Mouse (Mus musculus): ENCODE data around the gene Rps25. TPM values are rescaled to one million over a fixed set of nuclear protein-coding genes. Genes with fewer than 3 reads are reported as not detected.
"Not testable (repeated sequence)": the region's sequence is repeated elsewhere in the genome, so short reads cannot be mapped to it uniquely, and the experiment has no call there.

Gene Rps25
- polyA plus RNA-seq (2015; fragmentation: Nextera tagmentation; extraction: Ambion mirVana) = 1,444 and 1,489 TPM in 2 replicates

- peaks cover 65% of the 10 kb centered on the region for H3K36me3 ChIP-seq (ENCODE audit: insufficient read depth, low read length)
- H3K4me2 ChIP-seq (replicated peaks; ENCODE audit: low read depth, low read length) = peak within 1 kb of the TSS; percentile 81
- peak; percentile 96 for ATAC-seq (ENCODE audit: low FRiP score, low TSS enrichment)
- no peaks in the 10 kb centered on the region for H3K9me3 ChIP-seq (ENCODE audit: low read length)
- H3K27ac ChIP-seq (ENCODE audit: low read length) = peak within 1 kb of the TSS; percentile 98
- H3K27me3 ChIP-seq (ENCODE audit: insufficient read depth, low read length) = no peaks in the 10 kb centered on the region
- H3K4me1 ChIP-seq (ENCODE audit: insufficient read depth, low read length) = peaks cover 21% of the 10 kb centered on the region; the same call in 1 of the 2 replicates
- WGBS = under 1% methylated on average over 51 of the region's 51 CpGs
- H3K4me3 ChIP-seq (ENCODE audit: low read length) = peak within 1 kb of the TSS; percentile 86
- peak within 1 kb of the TSS; percentile 95 for H3K9ac ChIP-seq (replicated peaks; ENCODE audit: low read length)
Measured at GRCm38 (mm10) chr9:44406906-44407751, at the start of gene Rps25, which contains the start of gene Trappc4. TSS of gene Rps25 (plus strand) at chr9:44407139. TSS of gene Trappc4 (minus strand) at chr9:44407600.

- no peak for ATAC-seq (ENCODE audit: low FRiP score, low TSS enrichment)
- H3K27me3 ChIP-seq (ENCODE audit: insufficient read depth, low read length) = no peaks in the 10 kb centered on the region
Measured at GRCm38 (mm10) chr9:44357207-44357606, 49.7 kb upstream of the Rps25 start.

GRCm38 (mm10) chr9:44361190-44361917, 45.6 kb upstream of the Rps25 start, which contains the start of gene Vps11:
TSS of gene Vps11 (minus strand) at chr9:44361670.
- no peaks in the 10 kb centered on the region for H3K9me3 ChIP-seq (ENCODE audit: low read length)
- peak within 1 kb of the TSS; percentile 75 for H3K9ac ChIP-seq (replicated peaks; ENCODE audit: low read length)
- peaks cover 25% of the 10 kb centered on the region for H3K36me3 ChIP-seq (ENCODE audit: insufficient read depth, low read length)
- H3K4me1 ChIP-seq (ENCODE audit: insufficient read depth, low read length) = peaks cover 6% of the 10 kb centered on the region; the same call in 1 of the 2 replicates
- no peaks in the 10 kb centered on the region for H3K27me3 ChIP-seq (ENCODE audit: insufficient read depth, low read length)
- peak within 1 kb of the TSS; percentile 72 for H3K27ac ChIP-seq (ENCODE audit: low read length)
- peak; percentile 94 for ATAC-seq (ENCODE audit: low FRiP score, low TSS enrichment)
- WGBS = under 1% methylated on average over 44 of the region's 44 CpGs
- H3K4me3 ChIP-seq (ENCODE audit: low read length) = peak within 1 kb of the TSS; percentile 85
- H3K4me2 ChIP-seq (replicated peaks; ENCODE audit: low read depth, low read length) = peak within 1 kb of the TSS; percentile 69

More at GRCm38 (mm10) chr9:44357207-44357606, 49.7 kb upstream of the Rps25 start:
- Histone ChIP-seq H3K27ac (ENCODE audit: low read length) (no peak overlapping the region), H3K4me2 (replicated peaks; ENCODE audit: low read depth, low read length) (no peak overlapping the region), H3K4me1 (ENCODE audit: insufficient read depth, low read length) (peaks cover 6% of the 10 kb centered on the region; the same call in 1 of the 2 replicates), H3K36me3 (ENCODE audit: insufficient read depth, low read length) (peaks cover 65% of the 10 kb centered on the region), H3K9me3 (ENCODE audit: low read length) (no peaks in the 10 kb centered on the region), H3K9ac (replicated peaks; ENCODE audit: low read length) (no peak overlapping the region), H3K4me3 (ENCODE audit: low read length) (no peak overlapping the region)
- 69% methylated on average over 4 of the region's 4 CpGs for WGBS

GRCm38 (mm10) chr9:44361931-44362330, 45.0 kb upstream of the Rps25 start:
- peak overlapping the region; percentile 69 for H3K4me2 ChIP-seq (replicated peaks; ENCODE audit: low read depth, low read length)
- peak; percentile 27; the same call in 1 of the 2 replicates for ATAC-seq (ENCODE audit: low FRiP score, low TSS enrichment)
- not testable (repeated sequence) for H3K27me3 ChIP-seq (ENCODE audit: insufficient read depth, low read length); H3K4me1 ChIP-seq (ENCODE audit: insufficient read depth, low read length); H3K9me3 ChIP-seq (ENCODE audit: low read length)
- H3K9ac ChIP-seq (replicated peaks; ENCODE audit: low read length) = peak overlapping the region; percentile 75
- peak overlapping the region; percentile 72; the same call in 1 of the 2 replicates for H3K27ac ChIP-seq (ENCODE audit: low read length)
- 33% methylated on average over 4 of the region's 4 CpGs for WGBS
- peak overlapping the region; percentile 85 for H3K4me3 ChIP-seq (ENCODE audit: low read length)
- peaks cover 19% of the 10 kb centered on the region for H3K36me3 ChIP-seq (ENCODE audit: insufficient read depth, low read length)

- WGBS = 61% methylated on average over 3 of the region's 3 CpGs
- H3K9me3 ChIP-seq (ENCODE audit: low read length) = no peaks in the 10 kb centered on the region
- H3K4me1 ChIP-seq (ENCODE audit: insufficient read depth, low read length) = peaks cover 6% of the 10 kb centered on the region; the same call in 1 of the 2 replicates
- no peak overlapping the region for H3K9ac ChIP-seq (replicated peaks; ENCODE audit: low read length)
- no peak overlapping the region for H3K27ac ChIP-seq (ENCODE audit: low read length)
- no peaks in the 10 kb centered on the region for H3K27me3 ChIP-seq (ENCODE audit: insufficient read depth, low read length)
- peaks cover 3% of the 10 kb centered on the region for H3K36me3 ChIP-seq (ENCODE audit: insufficient read depth, low read length)
- no peak for ATAC-seq (ENCODE audit: low FRiP score, low TSS enrichment)
- no peak overlapping the region for H3K4me3 ChIP-seq (ENCODE audit: low read length)
- no peak overlapping the region for H3K4me2 ChIP-seq (replicated peaks; ENCODE audit: low read depth, low read length)
Measured at GRCm38 (mm10) chr9:44364480-44364879, 42.5 kb upstream of the Rps25 start.

- peaks cover 2% of the 10 kb centered on the region for H3K4me1 ChIP-seq (ENCODE audit: insufficient read depth, low read length)
- H3K36me3 ChIP-seq (ENCODE audit: insufficient read depth, low read length) = no peaks in the 10 kb centered on the region
- no peak overlapping the region for H3K4me3 ChIP-seq (ENCODE audit: low read length)
- H3K27me3 ChIP-seq (ENCODE audit: insufficient read depth, low read length) = no peaks in the 10 kb centered on the region
- H3K4me2 ChIP-seq (replicated peaks; ENCODE audit: low read depth, low read length) = no peak overlapping the region
- no peak overlapping the region for H3K27ac ChIP-seq (ENCODE audit: low read length)
- no peak for ATAC-seq (ENCODE audit: low FRiP score, low TSS enrichment)
- no peak overlapping the region for H3K9ac ChIP-seq (replicated peaks; ENCODE audit: low read length)
- no peaks in the 10 kb centered on the region for H3K9me3 ChIP-seq (ENCODE audit: low read length)
Measured at GRCm38 (mm10) chr9:44373386-44373785, 33.6 kb upstream of the Rps25 start.

GRCm38 (mm10) chr9:44376141-44376540, 30.8 kb upstream of the Rps25 start:
- peaks cover 17% of the 10 kb centered on the region for H3K4me1 ChIP-seq (ENCODE audit: insufficient read depth, low read length)
- no peaks in the 10 kb centered on the region for H3K27me3 ChIP-seq (ENCODE audit: insufficient read depth, low read length)
- no peak overlapping the region for H3K27ac ChIP-seq (ENCODE audit: low read length)
- no peak overlapping the region for H3K4me2 ChIP-seq (replicated peaks; ENCODE audit: low read depth, low read length)
- 90% methylated on average over 6 of the region's 6 CpGs for WGBS
- no peaks in the 10 kb centered on the region for H3K9me3 ChIP-seq (ENCODE audit: low read length)
- no peak overlapping the region for H3K4me3 ChIP-seq (ENCODE audit: low read length)
- no peak overlapping the region for H3K9ac ChIP-seq (replicated peaks; ENCODE audit: low read length)
- no peak for ATAC-seq (ENCODE audit: low FRiP score, low TSS enrichment)
- H3K36me3 ChIP-seq (ENCODE audit: insufficient read depth, low read length) = peaks cover 3% of the 10 kb centered on the region; the same call in 1 of the 2 replicates

GRCm38 (mm10) chr9:44377335-44377734, 29.6 kb upstream of the Rps25 start:
- Histone ChIP-seq H3K36me3 (ENCODE audit: insufficient read depth, low read length) (peaks cover 15% of the 10 kb centered on the region), H3K4me1 (ENCODE audit: insufficient read depth, low read length) (peaks cover 17% of the 10 kb centered on the region)
- not testable (repeated sequence) for H3K27me3 ChIP-seq (ENCODE audit: insufficient read depth, low read length); H3K27ac ChIP-seq (ENCODE audit: low read length); H3K9me3 ChIP-seq (ENCODE audit: low read length); ATAC-seq (ENCODE audit: low FRiP score, low TSS enrichment); H3K9ac ChIP-seq (replicated peaks; ENCODE audit: low read length); H3K4me2 ChIP-seq (replicated peaks; ENCODE audit: low read depth, low read length); H3K4me3 ChIP-seq (ENCODE audit: low read length)
- WGBS = 76% methylated on average over 2 of the region's 2 CpGs

- Histone ChIP-seq H3K36me3 (ENCODE audit: insufficient read depth, low read length) (peaks cover 24% of the 10 kb centered on the region), H3K9me3 (ENCODE audit: low read length) (no peaks in the 10 kb centered on the region), H3K9ac (replicated peaks; ENCODE audit: low read length) (peak overlapping the region; percentile 87), H3K4me3 (ENCODE audit: low read length) (peak overlapping the region; percentile 87), H3K27me3 (ENCODE audit: insufficient read depth, low read length) (no peaks in the 10 kb centered on the region), H3K27ac (ENCODE audit: low read length) (no peak overlapping the region), H3K4me1 (ENCODE audit: insufficient read depth, low read length) (peaks cover 17% of the 10 kb centered on the region), H3K4me2 (replicated peaks; ENCODE audit: low read depth, low read length) (peak overlapping the region; percentile 96)
- ATAC-seq (ENCODE audit: low FRiP score, low TSS enrichment) = no peak
- WGBS = 88% methylated on average over 5 of the region's 5 CpGs
Measured at GRCm38 (mm10) chr9:44378153-44378730, 28.7 kb upstream of the Rps25 start.
